Mouse (Mus musculus) lung, adult 10 weeks (tissue): Measurements from ENCODE around the gene Gm8439. TPM values are rescaled to one million over a fixed set of nuclear protein-coding genes. Genes with fewer than 3 reads are reported as not detected.

Source experiments
- polyA plus RNA-seq: library from polyadenylated mRNA; stranded (reverse); fragments of 350-450 nt; fragmentation: Illumina TruSeq; extraction: RNeasy Lipid Tissue Mini Kit (QIAGEN cat#74804); gene quantifications from one replicate; pipeline ENCODE4 v1.2.3, GENCODE M21; 2014; ENCODE audit warnings: low read depth, low replicate concordance; ENCODE audit not compliant: insufficient read depth

Gm8439 gene
- polyA plus RNA-seq: not detected

GRCm38 (mm10) chr4:120588445-120588844 is at the start of gene Gm8439:
Gene Gm8439, plus strand, starts transcription at chr4:120588745.

GRCm38 (mm10) chr4:120569486-120570437 is 18.8 kb upstream of the Gm8439 start, which contains the start of gene Ctps:
Gene Ctps, minus strand, starts transcription at chr4:120570276.

Other genes with a start within 250 kb of the Gm8439 start
- gene Scmh1, start 183.5 kb upstream of the Gm8439 start, polyA plus RNA-seq: 22.7 TPM
- not detected for gene Slfnl1, start 56.5 kb upstream of the Gm8439 start, polyA plus RNA-seq
- gene Ctps, start 18.5 kb upstream of the Gm8439 start, polyA plus RNA-seq: 16.7 TPM
- gene Cited4, start 77.8 kb downstream of the Gm8439 start, polyA plus RNA-seq: 3.1 TPM
- gene Kcnq4, start 159.9 kb downstream of the Gm8439 start, polyA plus RNA-seq: 2.1 TPM
- 25.8 TPM for gene Nfyc, start 242.8 kb downstream of the Gm8439 start, polyA plus RNA-seq